8 mouse cellular contexts compared by ENCODE assay signal in the genomic region with DNA sequence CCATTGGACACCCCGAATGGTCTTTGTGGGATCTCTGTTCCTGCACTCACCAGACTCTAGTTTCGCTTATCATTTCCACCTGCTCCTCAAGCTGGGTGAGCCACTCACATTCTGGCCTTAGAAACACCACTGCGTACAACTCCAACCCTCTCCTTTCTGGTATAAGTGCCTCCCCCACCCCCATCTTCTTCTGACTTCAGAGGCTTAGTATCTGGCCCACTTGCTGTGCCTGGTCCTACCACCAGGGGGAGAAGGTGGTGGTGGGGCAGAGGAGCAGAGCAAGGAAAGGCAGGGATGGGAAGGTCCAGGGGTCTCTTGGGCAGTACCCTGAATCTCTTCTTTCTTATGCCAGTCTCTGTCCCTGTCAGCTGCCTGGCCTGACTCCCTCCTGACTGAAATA. TPM values are rescaled to one million over a fixed set of nuclear protein-coding genes. Genes with fewer than 3 reads are reported as not detected.
DNase-seq lines count a peak whose midpoint lies in the region; TF ChIP-seq lines count a peak whose summit lies in the region.

No protein-coding gene starts in this region.

- H3K4me3 ChIP-seq in left cerebral cortex, adult 2 months, result no peak overlapping the region

- H3K27ac ChIP-seq in left cerebral cortex, adult 2 months, result no peak overlapping the region

- intact Hi-C loops in left cerebral cortex, adult 2 months (cut with DNase I), result loop anchor here (1.0 to 5.0 kb wide), 2 partner anchors 375 to 414 kb away; no protein-coding TSS in a partner anchor
- intact Hi-C loops in heart, postnatal 14 days (cut with DNase I), result loop anchor here (1.0 kb wide), 1 partner anchor 414 kb away; no protein-coding TSS in a partner anchor

- peak; percentile 88 for TF ChIP-seq CTCF in left cerebral cortex, adult 2 months (IDR thresholded peaks at IDR 0.05)

- DNase-seq in adrenal gland, adult (ENCODE audit: inconsistent age in 2 of 2, low spot score in 1 of 2), result peak; percentile 63 to 88
- no peak for DNase-seq in adrenal gland, adult 8-10 months
- DNase-seq in left cerebral cortex, adult 2 months (ENCODE audit: extremely low spot score in 1 of 2, low spot score in 2 of 2), result peak; percentile 64 to 69
- DNase-seq in left cerebral cortex, adult 11 months (ENCODE audit: low spot score), result no peak
- peak; percentile 28 for DNase-seq in c-Kit-negative CD71-positive TER-119-positive erythroid progenitor cells, embryonic 14.5 days (ENCODE audit: low read depth, low spot score)
- peak; percentile 79 to 88 for DNase-seq in heart, postnatal 14 days
- peak; percentile 83 for DNase-seq in lung, postnatal 10 days
- DNase-seq in spleen, postnatal 4 days (ENCODE audit: low spot score in 2 of 2), result peak; percentile 64 to 89

RNA-seq across cellular contexts. Expression of gene Lysmd4, which starts 5.3 kb away (rescaled TPM):
- 10 to 100 TPM; 12.1 to 13.8 (median 12.5) TPM for total RNA-seq in adrenal gland, adult 8-10 months (2022)
- total RNA-seq in left cerebral cortex, adult 2 months (2021), result 10 to 100 TPM; 33.7 to 36.1 TPM
- total RNA-seq in heart, postnatal 14 days (2021), result 10 to 100 TPM; 17.4 to 18.1 TPM

Comparison
In these comparisons a context has a peak if more than half of its experiments do, and no peak if none do; other contexts are left out.
1. DNase-seq: peak in adrenal gland, adult (2 of 2), left cerebral cortex, adult 2 months (2 of 2), c-Kit-negative CD71-positive TER-119-positive erythroid progenitor cells, embryonic 14.5 days (single experiment), heart, postnatal 14 days (2 of 2), lung, postnatal 10 days (single experiment) and spleen, postnatal 4 days (2 of 2); none in adrenal gland, adult 8-10 months (single experiment) and left cerebral cortex, adult 11 months (single experiment).